In the genomic region with DNA sequence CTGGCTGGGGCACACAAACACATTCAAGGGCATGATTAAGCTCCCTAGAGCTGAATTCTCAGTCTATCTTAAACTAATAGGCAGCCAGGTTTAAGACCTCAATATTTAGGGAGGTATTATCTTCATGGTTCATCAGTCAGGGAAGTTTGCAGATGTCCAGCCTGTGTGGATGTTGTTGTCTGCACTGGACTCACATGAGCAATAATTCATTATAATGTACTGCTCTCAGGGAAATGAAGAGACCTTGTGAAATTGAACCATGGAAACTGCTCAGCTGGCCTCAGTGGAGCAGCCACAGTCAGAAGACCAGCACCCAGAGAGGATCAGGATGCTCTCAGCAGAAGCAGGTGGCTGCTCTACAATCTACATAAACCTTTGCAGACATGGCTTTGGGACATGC, we compare ENCODE assay signal across 11 mouse cellular contexts.
"Had no signal": no experiment of that assay in that cellular context is flagged by ENCODE, and none has a peak within 500 bp of the region (broad histone marks: within the 10 kb centered on the region; RNA-seq: fewer than 3 reads in every experiment).

No protein-coding gene starts in this region.

- H3K27ac ChIP-seq: liver, embryonic 13.5 days had no signal

- H3K36me3 ChIP-seq: liver, embryonic 13.5 days had no signal

- H3K27me3 ChIP-seq: liver, embryonic 13.5 days had no signal

- H3K9me3 ChIP-seq: liver, embryonic 13.5 days had no signal

- H3K4me2 ChIP-seq: liver, embryonic 13.5 days; midbrain, embryonic 11.5 days had no signal

- DNase-seq: left cerebral cortex, postnatal 4 days; liver, embryonic 13.5 days; lung, adult 2 months; lung, postnatal 14 days; lung, postnatal 4 days; midbrain, embryonic 14.5 days; thymus, adult 18-20 months; thymus, postnatal 36 days had no signal

- H3K9ac ChIP-seq: liver, embryonic 13.5 days had no signal

- H3K4me1 ChIP-seq: liver, embryonic 13.5 days had no signal

- ATAC-seq: inflammation-experienced regulatory T-cells, adult 6 months; intestine, embryonic 16.5 days had no signal

- H3K4me3 ChIP-seq: liver, embryonic 13.5 days had no signal
